ENCODE assay signal across 18 mouse cellular contexts in the genomic region with DNA sequence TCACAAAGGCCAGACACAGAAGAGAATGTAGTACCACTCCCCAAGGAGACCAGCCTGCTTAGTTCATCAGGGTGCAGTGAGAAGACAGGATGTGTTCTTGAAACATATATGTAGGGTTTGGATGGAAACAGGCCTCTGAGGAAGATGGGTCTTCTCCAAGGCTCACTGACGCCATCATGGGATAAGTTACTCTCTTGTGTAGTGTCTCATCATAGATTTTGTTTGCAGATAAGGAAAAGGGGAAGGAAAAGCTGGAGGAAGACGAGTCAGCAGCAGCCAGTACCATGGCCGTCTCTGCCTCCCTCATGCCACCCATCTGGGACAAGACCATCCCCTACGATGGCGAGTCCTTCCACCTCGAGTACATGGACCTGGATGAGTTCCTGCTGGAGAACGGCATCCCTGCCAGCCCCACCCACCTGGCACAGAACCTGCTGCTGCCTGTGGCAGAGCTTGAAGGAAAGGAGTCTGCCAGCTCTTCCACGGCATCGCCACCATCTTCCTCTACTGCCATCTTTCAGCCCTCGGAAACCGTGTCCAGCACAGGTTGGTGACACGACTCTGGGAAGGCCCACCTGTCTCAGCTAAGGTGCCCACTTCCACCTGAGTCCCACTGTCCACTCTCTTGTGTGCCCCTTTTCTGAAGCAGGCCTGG. TPM values are rescaled to one million over a fixed set of nuclear protein-coding genes. Genes with fewer than 3 reads are reported as not detected.
DNase-seq lines count a peak whose midpoint lies in the region; ATAC-seq and TF ChIP-seq lines count a peak whose summit lies in the region.
"Had no signal": no experiment of that assay in that cellular context is flagged by ENCODE, and none has a peak within 500 bp of the region (broad histone marks: within the 10 kb centered on the region; RNA-seq: fewer than 3 reads in every experiment).

No protein-coding gene starts in this region.

- H3K4me3 ChIP-seq in gastrocnemius, adult 2 months = peak overlapping the region; percentile 11; the same call in 1 of the 2 replicates
- H3K4me3 ChIP-seq in liver, adult 2 months (ENCODE audit: insufficient read depth, low read depth, low read length) = no peak overlapping the region
- no peak overlapping the region for H3K4me3 ChIP-seq in liver, embryonic 11.5 days (ENCODE audit: low read depth, low read length)
- H3K4me3 ChIP-seq: heart, embryonic 10.5 days; kidney, embryonic 15.5 days; neural tube, embryonic 12.5 days had no signal

- ATAC-seq in liver, embryonic 11.5 days (replicated peaks; ENCODE audit: low FRiP score) = no peak
- ATAC-seq: activated CD4-positive, CD25-positive, alpha-beta regulatory T cell, adult 4 months; forebrain, embryonic 14.5 days; hindbrain, postnatal 0 days had no signal

- DNase-seq in gastrocnemius, adult 2 months = peak; percentile 74
- no peak for DNase-seq in gastrocnemius, adult 18-20 months (ENCODE audit: low spot score)
- peak; percentile 49 for DNase-seq in liver, adult 2 months (ENCODE audit: extremely low read depth, low read depth, low spot score)
- DNase-seq in liver, embryonic 11.5 days (ENCODE audit: low spot score) = no peak
- DNase-seq in brain, adult 2 months (ENCODE audit: low read depth, low spot score) = peak; percentile 64
- peak; percentile 62 to 71 for DNase-seq in cerebellum, postnatal 25 days
- DNase-seq in frontal cortex, postnatal 25 days (ENCODE audit: low spot score in 2 of 2) = no peak
- DNase-seq: gastrocnemius, postnatal 10 days; heart, postnatal 14 days; liver; lung, embryonic 14.5 days; right cerebral cortex, postnatal 25 days had no signal

- H3K4me1 ChIP-seq in liver, adult 2 months (ENCODE audit: control insufficient read depth, insufficient read depth, low read length) = peaks cover 17% of the 10 kb centered on the region
- peaks cover 10% of the 10 kb centered on the region for H3K4me1 ChIP-seq in liver, embryonic 11.5 days (replicated peaks; ENCODE audit: control insufficient read depth, insufficient read depth, low read length)

- no peaks in the 10 kb centered on the region for H3K9me3 ChIP-seq in liver, embryonic 11.5 days (ENCODE audit: control insufficient read depth, low read length)
- H3K9me3 ChIP-seq: heart, embryonic 10.5 days; kidney, embryonic 15.5 days; neural tube, embryonic 12.5 days had no signal

- TF ChIP-seq POLR2A in liver, adult 2 months (IDR thresholded peaks at IDR 0.05; ENCODE audit: extremely low read depth, insufficient read depth, low read length) = no peak

- H3K36me3 ChIP-seq in liver, adult 2 months (ENCODE audit: control insufficient read depth, insufficient read depth, low read length) = peaks cover 40% of the 10 kb centered on the region
- H3K36me3 ChIP-seq in liver, embryonic 11.5 days (ENCODE audit: control insufficient read depth, insufficient read depth, low read length) = peaks cover 12% of the 10 kb centered on the region

- no peak for TF ChIP-seq CTCF in gastrocnemius, adult 2 months (IDR thresholded peaks at IDR 0.05)
- no peak for TF ChIP-seq CTCF in liver, adult 2 months (IDR thresholded peaks at IDR 0.05; ENCODE audit: low read depth, low read length)

- peak overlapping the region; percentile 96 for H3K27ac ChIP-seq in gastrocnemius, adult 2 months
- no peak overlapping the region for H3K27ac ChIP-seq in liver, adult 2 months (replicated peaks; ENCODE audit: insufficient read depth, low read depth, low read length)
- H3K27ac ChIP-seq in liver, embryonic 11.5 days (ENCODE audit: low read depth, low read length) = no peak overlapping the region
- H3K27ac ChIP-seq: heart, embryonic 10.5 days; hindbrain, postnatal 0 days; kidney, embryonic 15.5 days; neural tube, embryonic 12.5 days had no signal

- H3K9ac ChIP-seq in liver, adult 2 months (ENCODE audit: low read depth, low read length) = no peak overlapping the region
- no peak overlapping the region for H3K9ac ChIP-seq in liver, embryonic 11.5 days (ENCODE audit: low read depth, low read length)
- H3K9ac ChIP-seq: kidney, embryonic 15.5 days; lung, embryonic 14.5 days; neural tube, embryonic 12.5 days had no signal

- peaks cover 9% of the 10 kb centered on the region; the same call in 1 of the 2 replicates for H3K79me2 ChIP-seq in liver, adult 2 months (ENCODE audit: control insufficient read depth, insufficient read depth, low read length)

- no peaks in the 10 kb centered on the region for H3K27me3 ChIP-seq in liver, adult 2 months (ENCODE audit: control insufficient read depth, insufficient read depth, low read length)
- H3K27me3 ChIP-seq in liver, embryonic 11.5 days (replicated peaks; ENCODE audit: control insufficient read depth, insufficient read depth, low read length) = no peaks in the 10 kb centered on the region
- H3K27me3 ChIP-seq: kidney, embryonic 15.5 days; neural tube, embryonic 12.5 days had no signal

- H3K4me2 ChIP-seq in liver, embryonic 11.5 days = no peak overlapping the region
- H3K4me2 ChIP-seq: kidney, embryonic 15.5 days; lung, embryonic 14.5 days; neural tube, embryonic 12.5 days had no signal

- 57% methylated on average over 12 of the region's 12 CpGs for WGBS in liver, adult 2 months
- 74% methylated on average over 12 of the region's 12 CpGs for WGBS in liver, embryonic 11.5 days

- intact Hi-C loops in gastrocnemius, adult 2 months (cut with DNase I) = loop anchor here (5.0 kb wide), 1 partner anchor 68 kb away; a partner anchor contains a TSS

RNA-seq across cellular contexts. Expression of a gene that starts 12.6 kb away (rescaled TPM):
- 100 to 1,000 TPM; 101 to 191 TPM for total RNA-seq in gastrocnemius, adult 2 months (2021)
- total RNA-seq in gastrocnemius, adult 18-20 months (2021) = 100 to 1,000 TPM; 124 to 160 TPM
- 156 and 163 TPM in 2 replicates for total RNA-seq in liver, adult 2 months (2014; rRNA removed)
- 34.6 and 35.0 TPM in 2 replicates for polyA plus RNA-seq in liver, adult 2 months (2012; rRNA removed)
- 12.0 and 12.6 TPM in 2 replicates for polyA plus RNA-seq in liver, embryonic 11.5 days (2014; fragmentation: Nextera tagmentation; extraction: Ambion mirVana)

RNA-seq across cellular contexts. Expression of a gene that starts 43.8 kb away (rescaled TPM):
- 100 to 1,000 TPM; 151 to 205 TPM for total RNA-seq in gastrocnemius, adult 2 months (2021)
- 100 to 1,000 TPM in 1 of 2 experiments, 10 to 100 TPM in 1; 89.1 to 174 TPM for total RNA-seq in gastrocnemius, adult 18-20 months (2021)
- 15.8 and 25.6 TPM in 2 replicates for total RNA-seq in liver, adult 2 months (2014; rRNA removed)
- 20.9 and 21.6 TPM in 2 replicates for polyA plus RNA-seq in liver, adult 2 months (2012; rRNA removed)
- 18.3 and 19.3 TPM in 2 replicates for polyA plus RNA-seq in liver, embryonic 11.5 days (2014; fragmentation: Nextera tagmentation; extraction: Ambion mirVana)

RNA-seq across cellular contexts. Expression of a gene that starts 56.9 kb away (rescaled TPM):
- total RNA-seq in gastrocnemius, adult 2 months (2021) = 10 to 100 TPM; 38.4 to 39.9 TPM
- total RNA-seq in gastrocnemius, adult 18-20 months (2021) = 10 to 100 TPM; 35.5 to 35.7 TPM
- 12.3 and 15.6 TPM in 2 replicates for total RNA-seq in liver, adult 2 months (2014; rRNA removed)
- polyA plus RNA-seq in liver, adult 2 months (2012; rRNA removed) = 27.5 and 28.7 TPM in 2 replicates
- 224 and 237 TPM in 2 replicates for polyA plus RNA-seq in liver, embryonic 11.5 days (2014; fragmentation: Nextera tagmentation; extraction: Ambion mirVana)

RNA-seq across cellular contexts. Expression of a gene that starts 57.3 kb away (rescaled TPM):
- total RNA-seq in gastrocnemius, adult 2 months (2021) = 1,000 to 10,000 TPM; 1,155 to 1,439 TPM
- 1,000 to 10,000 TPM; 1,165 to 1,199 TPM for total RNA-seq in gastrocnemius, adult 18-20 months (2021)
- 170 and 187 TPM in 2 replicates for total RNA-seq in liver, adult 2 months (2014; rRNA removed)
- polyA plus RNA-seq in liver, adult 2 months (2012; rRNA removed) = 127 TPM in 2 replicates
- 177 and 185 TPM in 2 replicates for polyA plus RNA-seq in liver, embryonic 11.5 days (2014; fragmentation: Nextera tagmentation; extraction: Ambion mirVana)

Comparison
In these comparisons a context has a peak if more than half of its experiments do, and no peak if none do; other contexts are left out.
1. DNase-seq: peak in gastrocnemius, adult 2 months (single experiment), liver, adult 2 months (single experiment), brain, adult 2 months (single experiment) and cerebellum, postnatal 25 days (2 of 2); none in gastrocnemius, adult 18-20 months (single experiment), liver, embryonic 11.5 days (single experiment) and frontal cortex, postnatal 25 days (0 of 2).